In the genomic region with DNA sequence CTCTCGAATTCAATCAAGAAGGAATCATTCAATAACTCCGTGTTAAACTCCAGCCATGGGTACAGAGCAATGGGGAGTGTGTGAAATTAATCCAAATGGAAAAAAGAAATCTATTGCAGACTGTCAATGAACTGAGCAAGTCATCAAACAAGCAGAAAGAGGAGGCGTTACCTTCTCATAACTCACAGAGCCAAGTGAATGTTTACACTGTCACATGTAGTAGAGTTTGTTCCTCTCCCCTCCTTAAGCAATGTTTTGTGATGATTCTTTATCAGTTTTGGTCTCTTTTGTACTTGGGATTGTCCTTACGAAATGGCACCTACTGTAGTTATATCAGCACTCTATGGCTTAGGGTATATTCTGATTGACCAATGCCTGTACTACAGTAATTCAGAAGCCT, we compare ENCODE assay signal across 19 mouse cellular contexts.
DNase-seq lines count a peak whose midpoint lies in the region; ATAC-seq and TF ChIP-seq lines count a peak whose summit lies in the region.
"Had no signal": no experiment of that assay in that cellular context is flagged by ENCODE, and none has a peak within 500 bp of the region (broad histone marks: within the 10 kb centered on the region; RNA-seq: fewer than 3 reads in every experiment).

No protein-coding gene starts in this region.

- 0 out of 2 replicates have a peak, but pooled peaks cover 4% of the 10 kb centered on the region for H3K4me1 ChIP-seq in hindbrain, embryonic 13.5 days (replicated peaks)
- no peaks in the 10 kb centered on the region; the same call in 1 of the 2 replicates for H3K4me1 ChIP-seq in hindbrain, embryonic 10.5 days (replicated peaks)
- H3K4me1 ChIP-seq in liver, embryonic 16.5 days (ENCODE audit: control insufficient read depth, low read depth, low read length): no peaks in the 10 kb centered on the region; the same call in 1 of the 2 replicates
- H3K4me1 ChIP-seq in liver, embryonic 12.5 days: no peaks in the 10 kb centered on the region
- H3K4me1 ChIP-seq in neural tube, embryonic 12.5 days: 0 out of 2 replicates have a peak, but pooled peaks cover 4% of the 10 kb centered on the region
- H3K4me1 ChIP-seq: forebrain, embryonic 10.5 days; hindbrain, embryonic 15.5 days had no signal

- no peaks in the 10 kb centered on the region for H3K9me3 ChIP-seq in hindbrain, embryonic 13.5 days
- H3K9me3 ChIP-seq in hindbrain, embryonic 10.5 days: no peaks in the 10 kb centered on the region
- H3K9me3 ChIP-seq in liver, embryonic 16.5 days (replicated peaks; ENCODE audit: control insufficient read depth, low read length): no peaks in the 10 kb centered on the region
- no peaks in the 10 kb centered on the region for H3K9me3 ChIP-seq in liver, embryonic 12.5 days (replicated peaks)
- H3K9me3 ChIP-seq in neural tube, embryonic 12.5 days: no peaks in the 10 kb centered on the region
- H3K9me3 ChIP-seq: forebrain, embryonic 10.5 days; G1E; hindbrain, embryonic 15.5 days had no signal

- no peak for DNase-seq in hindbrain, embryonic 10.5 days (ENCODE audit: low spot score)
- DNase-seq in neural tube, embryonic 10.5 days (ENCODE audit: extremely low spot score, low spot score): no peak
- DNase-seq in urinary bladder, postnatal 14 days (ENCODE audit: low spot score): no peak
- DNase-seq: B cell, adult 2 months; cerebellum, adult 18-20 months; cerebellum, adult 9-10 months; gastrocnemius, adult 2 months; gastrocnemius, postnatal 14 days; heart, adult 11 months had no signal

- H3K79me2 ChIP-seq in myocyte (ENCODE audit: control insufficient read depth, insufficient read depth): no peaks in the 10 kb centered on the region

- no peak for TF ChIP-seq POLR2A in myocyte (IDR thresholded peaks at IDR 0.05; ENCODE audit: insufficient read length, low read depth)

- H3K27me3 ChIP-seq in hindbrain, embryonic 13.5 days: no peaks in the 10 kb centered on the region
- H3K27me3 ChIP-seq in hindbrain, embryonic 10.5 days (ENCODE audit: insufficient read depth, poor library complexity, severe bottlenecking): no peaks in the 10 kb centered on the region
- H3K27me3 ChIP-seq in liver, embryonic 16.5 days (ENCODE audit: control insufficient read depth, insufficient read depth, low read depth, low read length): no peaks in the 10 kb centered on the region
- H3K27me3 ChIP-seq in liver, embryonic 12.5 days (replicated peaks): no peaks in the 10 kb centered on the region
- H3K27me3 ChIP-seq in neural tube, embryonic 12.5 days (replicated peaks): no peaks in the 10 kb centered on the region
- no peaks in the 10 kb centered on the region for H3K27me3 ChIP-seq in myocyte (ENCODE audit: control insufficient read depth, insufficient read depth, insufficient read length)
- H3K27me3 ChIP-seq: hindbrain, embryonic 15.5 days; Patski had no signal

- peak; percentile 36; the same call in 1 of the 2 replicates for ATAC-seq in hindbrain, embryonic 13.5 days (ENCODE audit: low FRiP score)
- peak; percentile 60 for ATAC-seq in liver, embryonic 16.5 days (ENCODE audit: low read depth)
- no peak for ATAC-seq in liver, embryonic 12.5 days
- 0 out of 2 replicates have a peak, but pooled peaks have one; percentile 27 for ATAC-seq in neural tube, embryonic 12.5 days (ENCODE audit: low FRiP score, low read depth)

- H3K9ac ChIP-seq in hindbrain, embryonic 13.5 days: no peak overlapping the region
- no peak overlapping the region for H3K9ac ChIP-seq in liver, embryonic 16.5 days (ENCODE audit: low read depth, low read length)
- no peak overlapping the region for H3K9ac ChIP-seq in liver, embryonic 12.5 days
- H3K9ac ChIP-seq in neural tube, embryonic 12.5 days: no peak overlapping the region
- H3K9ac ChIP-seq: hindbrain, embryonic 15.5 days had no signal

- H3K4me2 ChIP-seq in hindbrain, embryonic 13.5 days: no peak overlapping the region
- no peak overlapping the region for H3K4me2 ChIP-seq in liver, embryonic 16.5 days (ENCODE audit: low read depth, low read length)
- H3K4me2 ChIP-seq in liver, embryonic 12.5 days: no peak overlapping the region
- no peak overlapping the region for H3K4me2 ChIP-seq in neural tube, embryonic 12.5 days (replicated peaks)
- peak overlapping the region; percentile 44 for H3K4me2 ChIP-seq in myocyte (ENCODE audit: low read depth)
- H3K4me2 ChIP-seq: heart, embryonic 11.5 days; hindbrain, embryonic 15.5 days had no signal

- WGBS in hindbrain, embryonic 13.5 days: 66% methylated on average over 4 of the region's 4 CpGs
- 71% methylated on average over 4 of the region's 4 CpGs for WGBS in hindbrain, embryonic 10.5 days
- 51% methylated on average over 4 of the region's 4 CpGs for WGBS in liver, embryonic 16.5 days (ENCODE audit: insufficient replicate concordance)
- WGBS in liver, embryonic 12.5 days (ENCODE audit: insufficient replicate concordance): 56% methylated on average over 4 of the region's 4 CpGs
- 66% methylated on average over 4 of the region's 4 CpGs for WGBS in neural tube, embryonic 12.5 days

- no peak overlapping the region for H3ac ChIP-seq in myocyte (ENCODE audit: control insufficient read depth, insufficient read length)

- H3K4me3 ChIP-seq in hindbrain, embryonic 13.5 days: no peak overlapping the region
- no peak overlapping the region for H3K4me3 ChIP-seq in hindbrain, embryonic 10.5 days
- no peak overlapping the region for H3K4me3 ChIP-seq in liver, embryonic 16.5 days (ENCODE audit: low read depth, low read length)
- no peak overlapping the region for H3K4me3 ChIP-seq in liver, embryonic 12.5 days
- no peak overlapping the region for H3K4me3 ChIP-seq in neural tube, embryonic 12.5 days
- H3K4me3 ChIP-seq in myocyte: no peak overlapping the region
- H3K4me3 ChIP-seq: forebrain, embryonic 10.5 days; gastrocnemius, adult 2 months; hindbrain, embryonic 15.5 days had no signal

- H3K36me3 ChIP-seq in hindbrain, embryonic 13.5 days: no peaks in the 10 kb centered on the region
- no peaks in the 10 kb centered on the region for H3K36me3 ChIP-seq in hindbrain, embryonic 10.5 days
- no peaks in the 10 kb centered on the region for H3K36me3 ChIP-seq in liver, embryonic 16.5 days (ENCODE audit: control insufficient read depth, insufficient read depth)
- no peaks in the 10 kb centered on the region for H3K36me3 ChIP-seq in liver, embryonic 12.5 days
- H3K36me3 ChIP-seq in neural tube, embryonic 12.5 days: no peaks in the 10 kb centered on the region
- H3K36me3 ChIP-seq in myocyte (ENCODE audit: control insufficient read depth, insufficient read depth): no peaks in the 10 kb centered on the region
- H3K36me3 ChIP-seq: forebrain, embryonic 10.5 days; G1E; hindbrain, embryonic 15.5 days had no signal

- no peak overlapping the region for H3K27ac ChIP-seq in hindbrain, embryonic 13.5 days
- no peak overlapping the region for H3K27ac ChIP-seq in hindbrain, embryonic 10.5 days
- H3K27ac ChIP-seq in liver, embryonic 16.5 days (ENCODE audit: low read length): no peak overlapping the region
- no peak overlapping the region for H3K27ac ChIP-seq in liver, embryonic 12.5 days
- H3K27ac ChIP-seq in neural tube, embryonic 12.5 days: no peak overlapping the region
- H3K27ac ChIP-seq: forebrain, embryonic 10.5 days; gastrocnemius, adult 2 months; hindbrain, embryonic 15.5 days had no signal

TF ChIP-seq in myocyte, 11 proteins besides CTCF, POLR2A, EP300 and RAD21:
- no peak for TF ChIP-seq MYOD1 (IDR thresholded peaks at IDR 0.05; ENCODE audit: control insufficient read depth in 1 of 3, insufficient read length in 2 of 3, low read depth in 2 of 3)
- TF ChIP-seq E2F4 (IDR thresholded peaks at IDR 0.05; ENCODE audit: insufficient read depth): no peak
- TF ChIP-seq TCF12 (IDR thresholded peaks at IDR 0.05; ENCODE audit: insufficient read depth, poor library complexity, severe bottlenecking): no peak
- no peak for TF ChIP-seq USF1 (IDR thresholded peaks at IDR 0.05; ENCODE audit: low read depth)
- TF ChIP-seq REST (IDR thresholded peaks at IDR 0.05; ENCODE audit: insufficient read depth, insufficient read length): no peak
- TF ChIP-seq MYOG (IDR thresholded peaks at IDR 0.05; ENCODE audit: control insufficient read depth in 1 of 3, insufficient read depth in 1 of 3, insufficient read length in 2 of 3, low read depth in 2 of 3): no peak
- no peak for TF ChIP-seq SRF (IDR thresholded peaks at IDR 0.05; ENCODE audit: control insufficient read depth, insufficient read length, low read depth)
- no peak for TF ChIP-seq POLR2AphosphoS2 (IDR thresholded peaks at IDR 0.05; ENCODE audit: insufficient read length, low read depth)
